Mouse (Mus musculus) layer of hippocampus, adult 11-12 months (tissue): ENCODE data around the gene Speer4a.
A peak's percentile ranks its signal among the peaks of the same experiment; 100 is the strongest.
"Not testable (repeated sequence)": the region's sequence is repeated elsewhere in the genome, so short reads cannot be mapped to it uniquely, and the experiment has no call there.

Source experiments
- DNase-seq: peaks from one replicate; pipeline ENCODE4 v3.0.0; 2022; ENCODE audit warnings: low spot score

Speer4a gene

GRCm38 (mm10) chr5:26039458-26039857 lies at the start of gene Speer4a:
Gene Speer4a (minus strand): TSS chr5:26039558.
- DNase-seq: not testable (repeated sequence)

GRCm38 (mm10) chr5:26079023-26079422 lies 39.7 kb upstream of the Speer4a start:
- not testable (repeated sequence) for DNase-seq

GRCm38 (mm10) chr5:26070716-26071115 lies 31.4 kb upstream of the Speer4a start:
- DNase-seq: no peak

- DNase-seq: not testable (repeated sequence)
Measured at GRCm38 (mm10) chr5:26058481-26058880, 19.1 kb upstream of the Speer4a start, which contains the start of gene Gm7347. Gene Gm7347 (minus strand): TSS chr5:26058581.

- not testable (repeated sequence) for DNase-seq
Measured at GRCm38 (mm10) chr5:26022816-26023215, 16.5 kb downstream of the Speer4a start, which contains the start of gene Gm5862. Gene Gm5862 (minus strand): TSS chr5:26022916.

GRCm38 (mm10) chr5:26007697-26008096 lies 31.7 kb downstream of the Speer4a start:
- not testable (repeated sequence) for DNase-seq

GRCm38 (mm10) chr5:26006937-26007695 lies 32.2 kb downstream of the Speer4a start:
- DNase-seq: peak; percentile 49

- DNase-seq: not testable (repeated sequence)
Measured at GRCm38 (mm10) chr5:26004698-26005097, 34.7 kb downstream of the Speer4a start, which contains the start of gene Gm1979. Gene Gm1979 (minus strand): TSS chr5:26004798.

GRCm38 (mm10) chr5:25988550-25988949 lies 50.8 kb downstream of the Speer4a start, which contains the start of gene Gm21698:
Gene Gm21698 (minus strand): TSS chr5:25988650.
- not testable (repeated sequence) for DNase-seq
